Mouse (Mus musculus) MEL (cell line): Measurements from ENCODE around the gene Smarcd1. TPM values are rescaled to one million over a fixed set of nuclear protein-coding genes. Genes with fewer than 3 reads are reported as not detected.

Source experiments
- DNase-seq: peaks from one replicate; pipeline ENCODE4 v3.0.0; 2011; ENCODE audit warnings: low read depth, low spot score
- H3K27ac ChIP-seq: 2 replicates; pipeline ENCODE4 v1.5.1; 2012; ENCODE audit warnings: low read depth, mild to moderate bottlenecking, control low read depth, low read length, moderate library complexity; ENCODE audit not compliant: control insufficient read depth
- H3K27me3 ChIP-seq, 2 experiments: fragments of 150-350 bp in 1 of 2; sonication (generic) in 1 of 2; 2 replicates each; pipeline ENCODE4 v1.6.1; 2012; ENCODE audit warnings: low read length in 2 of 2, mild to moderate bottlenecking in 2 of 2, improper control_type of control experiment in 1 of 2, moderate library complexity in 1 of 2; ENCODE audit not compliant: insufficient read depth in 2 of 2, control insufficient read depth in 1 of 2
- H3K36me3 ChIP-seq, 2 experiments: 2 replicates each; pipeline ENCODE4 v1.6.1; 2012 to 2014; ENCODE audit warnings: low read length in 2 of 2, improper control_type of control experiment in 1 of 2, inconsistent platforms in 1 of 2, mild to moderate bottlenecking in 1 of 2; ENCODE audit not compliant: insufficient read depth in 2 of 2, control insufficient read depth in 1 of 2
- H3K4me1 ChIP-seq, 2 experiments: fragments of 150-350 bp in 1 of 2; sonication (generic) in 1 of 2; 2 replicates each; pipeline ENCODE4 v1.6.1; 2012; ENCODE audit warnings: low read length in 2 of 2, improper control_type of control experiment in 1 of 2, mild to moderate bottlenecking in 1 of 2; ENCODE audit not compliant: insufficient read depth in 2 of 2, control insufficient read depth in 1 of 2
- H3K4me3 ChIP-seq, 2 experiments: fragments of 150-350 bp in 1 of 2; sonication (generic) in 1 of 2; 2 replicates each; pipeline ENCODE4 v1.5.1; 2012; ENCODE audit warnings: low read depth in 2 of 2, low read length in 2 of 2, mild to moderate bottlenecking in 2 of 2, moderate library complexity in 2 of 2, control low read depth in 1 of 2, improper control_type of control experiment in 1 of 2; ENCODE audit not compliant: control insufficient read depth in 1 of 2, insufficient read depth in 1 of 2
- H3K79me2 ChIP-seq: 2 replicates; pipeline ENCODE4 v1.6.1; 2012; ENCODE audit warnings: mild to moderate bottlenecking, low read length, moderate library complexity; ENCODE audit not compliant: control insufficient read depth, poor library complexity, insufficient read depth
- H3K9ac ChIP-seq: 2 replicates; pipeline ENCODE4 v1.6.1; 2012; ENCODE audit warnings: low read depth, mild to moderate bottlenecking, control low read depth, low read length, moderate library complexity; ENCODE audit not compliant: control insufficient read depth, poor library complexity, severe bottlenecking
- H3K9me3 ChIP-seq: fragments of 150-350 bp; sonication (generic); replicated peaks from 2 replicates; pipeline ENCODE4 v1.6.1; 2012; ENCODE audit warnings: mild to moderate bottlenecking, low read length, improper control_type of control experiment, moderate library complexity; ENCODE audit not compliant: insufficient read depth
- CHD2 ChIP-seq: IDR thresholded peaks from 2 replicates; pipeline ENCODE4 v1.6.1; 2011; ENCODE audit warnings: low read length, improper control_type of control experiment
- CTCF ChIP-seq, 3 experiments: IDR thresholded peaks in 2 of 3; conservative IDR thresholded peaks in 1 of 3; 2 replicates each; pipeline ENCODE4 v1.5.1; 2011 to 2012; ENCODE audit warnings: low read length in 3 of 3, low read depth in 2 of 3, mild to moderate bottlenecking in 2 of 3, improper control_type of control experiment in 1 of 3, inconsistent platforms in 1 of 3, mixed read lengths in 1 of 3, moderate library complexity in 1 of 3; ENCODE audit not compliant: control insufficient read depth in 1 of 3, insufficient read depth in 1 of 3, poor library complexity in 1 of 3, severe bottlenecking in 1 of 3
- E2F4 ChIP-seq: IDR thresholded peaks from 2 replicates; pipeline ENCODE4 v1.6.1; 2011; ENCODE audit warnings: low read depth, low read length, improper control_type of control experiment, borderline replicate concordance
- GABPA ChIP-seq: IDR thresholded peaks from 2 replicates; pipeline ENCODE4 v1.6.1; 2012; ENCODE audit warnings: low read depth, mild to moderate bottlenecking, inconsistent platforms, low read length, improper control_type of control experiment, moderate library complexity
- JUND ChIP-seq: IDR thresholded peaks from 2 replicates; pipeline ENCODE4 v1.6.1; 2011; ENCODE audit warnings: low read depth, mild to moderate bottlenecking, improper control_type of control experiment, low read length
- MAFK ChIP-seq: IDR thresholded peaks from 2 replicates; pipeline ENCODE4 v1.6.1; 2011; ENCODE audit warnings: low read depth, mild to moderate bottlenecking, low read length, improper control_type of control experiment, borderline replicate concordance
- MXI1 ChIP-seq: IDR thresholded peaks from 2 replicates; pipeline ENCODE4 v1.6.1; 2011; ENCODE audit warnings: mild to moderate bottlenecking, low read depth, low read length, improper control_type of control experiment
- MYC ChIP-seq: IDR thresholded peaks from 2 replicates; pipeline ENCODE4 v1.6.1; 2011; ENCODE audit warnings: low read depth, mild to moderate bottlenecking, low read length, improper control_type of control experiment, moderate library complexity
- NRF1 ChIP-seq: IDR thresholded peaks from 2 replicates; pipeline ENCODE4 v1.6.1; 2014; ENCODE audit warnings: low read depth, mild to moderate bottlenecking, inconsistent platforms, low read length, improper control_type of control experiment, moderate library complexity; ENCODE audit not compliant: poor library complexity, insufficient read depth, severe bottlenecking
- TBP ChIP-seq: IDR thresholded peaks from 2 replicates; pipeline ENCODE4 v1.8.0; 2011; ENCODE audit warnings: low read depth, low read length, improper control_type of control experiment
- UBTF ChIP-seq: IDR thresholded peaks from 2 replicates; pipeline ENCODE4 v1.6.1; 2012; ENCODE audit warnings: low read depth, mild to moderate bottlenecking, inconsistent platforms, low read length, improper control_type of control experiment, moderate library complexity, borderline replicate concordance; ENCODE audit not compliant: insufficient read depth
- USF1 ChIP-seq: IDR thresholded peaks from 2 replicates; pipeline ENCODE4 v1.6.1; 2014; ENCODE audit warnings: low read depth, mild to moderate bottlenecking, inconsistent platforms, low read length, improper control_type of control experiment, moderate library complexity
- ZC3H11A ChIP-seq: IDR thresholded peaks from 2 replicates; pipeline ENCODE4 v1.6.1; 2012; ENCODE audit warnings: low read depth, mild to moderate bottlenecking, inconsistent platforms, low read length, improper control_type of control experiment
- polyA plus RNA-seq, 2 experiments: library from polyadenylated mRNA; stranded (reverse) in 1 of 2; unstranded in 1 of 2; fragments of >175 nt in 1 of 2; fragments of >200 nt in 1 of 2; gene quantifications; 2 replicates each; pipeline versions ENCODE4 v1.2.1 to v1.2.4; 2012; ENCODE audit warnings: low replicate concordance in 2 of 2, low read depth in 1 of 2; ENCODE audit not compliant: insufficient read length in 2 of 2, insufficient read depth in 1 of 2, missing spikeins in 1 of 2
- total RNA-seq: library from RNA; depleted of rRNA; stranded (reverse); fragments of 300-350 nt; gene quantifications from 2 replicates; pipeline ENCODE4 v1.2.3, GENCODE M21; 2012

Gene Smarcd1
- total and polyA plus RNA-seq, 3 experiments, result 20.1 to 247 (median 72.5) TPM

GRCm38 (mm10) chr15:99655956-99656355 lies 46.0 kb upstream of the Smarcd1 start:
- Histone ChIP-seq H3K27me3 (peaks cover 0 to 2% of the 10 kb centered on the region in 2 experiments; a peak in 2 of 4 replicates), H3K9ac (no peak overlapping the region), H3K27ac (no peak overlapping the region), H3K4me1 (peaks cover 4 to 6% of the 10 kb centered on the region in 2 experiments; a peak in 3 of 4 replicates), H3K36me3 (peaks cover 0 to 12% of the 10 kb centered on the region in 2 experiments; a peak in 2 of 4 replicates), H3K4me3 (no peak overlapping the region), H3K9me3 (no peaks in the 10 kb centered on the region), H3K79me2 (peaks cover 5% of the 10 kb centered on the region)
- TF ChIP-seq E2F4 (no peak), MAFK (no peak), CTCF (IDR thresholded peaks at IDR 0.05 in 2 of 3, conservative IDR thresholded peaks at IDR 0.05 in 1 of 3; ENCODE audit: control insufficient read depth in 1 of 3, insufficient read depth in 1 of 3, low read depth in 2 of 3, low read length in 3 of 3, poor library complexity in 1 of 3, severe bottlenecking in 1 of 3) (no peak), UBTF (no peak), ZC3H11A (no peak), NRF1 (no peak), MXI1 (no peak), GABPA (no peak), JUND (no peak), USF1 (no peak), MYC (no peak)
- no peak for DNase-seq

DNA sequence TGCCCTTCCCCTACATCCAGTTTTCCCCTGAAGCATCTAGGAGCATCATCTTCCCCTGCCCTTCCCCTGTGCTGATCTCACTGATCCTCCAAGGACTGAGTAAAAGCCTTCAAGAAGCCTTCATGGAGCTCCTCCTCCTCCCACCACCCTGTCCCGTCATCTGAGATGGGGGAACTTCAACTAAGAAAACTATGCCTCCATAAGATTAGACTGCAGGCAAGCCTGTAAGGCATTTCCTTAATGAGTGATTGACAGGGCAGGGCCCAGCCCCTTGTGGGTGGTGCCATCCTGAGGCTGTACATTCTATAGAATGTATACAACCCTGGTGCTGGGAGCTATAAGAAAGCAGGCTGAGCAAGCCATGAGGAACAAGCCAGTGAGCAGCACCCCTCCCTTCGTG lies 43.5 kb upstream of the Smarcd1 start:
- no peaks in the 10 kb centered on the region for H3K9me3 ChIP-seq
- peaks cover 10 to 23% of the 10 kb centered on the region in 2 experiments for H3K4me1 ChIP-seq
- H3K9ac ChIP-seq, result no peak overlapping the region
- peaks cover 0 to 20% of the 10 kb centered on the region in 2 experiments; a peak in 2 of 4 replicates for H3K36me3 ChIP-seq
- H3K27me3 ChIP-seq, result peaks cover 0 to 2% of the 10 kb centered on the region in 2 experiments; a peak in 2 of 4 replicates
- no peak overlapping the region for H3K4me3 ChIP-seq
- 0 out of 2 replicates have a peak, but pooled peaks have one; percentile 16 for TF ChIP-seq TBP
- no peak for TF ChIP-seq CHD2
- TF ChIP-seq, all 39 proteins: peak for 1
- no peaks in the 10 kb centered on the region; the same call in 1 of the 2 replicates for H3K79me2 ChIP-seq
- no peak overlapping the region for H3K27ac ChIP-seq
- peak; percentile 76 for DNase-seq
